Mouse (Mus musculus): Measurements from ENCODE around the gene Plac9a. TPM values are rescaled to one million over a fixed set of nuclear protein-coding genes. Genes with fewer than 3 reads are reported as not detected.

The Plac9a gene
- polyA plus RNA-seq, 1 experiment, result 1.6 TPM

- TF ChIP-seq CTCF (IDR thresholded peaks at IDR 0.05; ENCODE audit: extremely low read depth, insufficient read depth, insufficient read length, insufficient replicate concordance) (no peak), POLR2A (IDR thresholded peaks at IDR 0.05; ENCODE audit: low read depth, low read length) (no peak)
- no peaks in the 10 kb centered on the region for H3K27me3 ChIP-seq (ENCODE audit: control insufficient read depth, insufficient read depth, low read length)
- DNase-seq (ENCODE audit: low read depth in 1 of 2, low spot score in 2 of 2), result peak in 1 of 2 experiments; percentile 15
- no peak overlapping the region for H3K4me3 ChIP-seq (ENCODE audit: extremely low read depth, insufficient read depth, insufficient read length)
- H3K36me3 ChIP-seq (ENCODE audit: control insufficient read depth, insufficient read depth, low read length), result no peaks in the 10 kb centered on the region
- 58% methylated on average over 3 of the region's 3 CpGs for WGBS
- H3K4me1 ChIP-seq (ENCODE audit: control insufficient read depth, insufficient read depth, insufficient read length), result peaks cover 36% of the 10 kb centered on the region; the same call in 1 of the 2 replicates
- H3K27ac ChIP-seq (ENCODE audit: insufficient read depth, low read length), result 0 out of 2 replicates have a peak overlapping the region, but pooled peaks have one; percentile 9
Observed at GRCm38 (mm10) chr14:25857168-25857621, 45.7 kb downstream of the Plac9a start.

- no peak for TF ChIP-seq CTCF (IDR thresholded peaks at IDR 0.05; ENCODE audit: extremely low read depth, insufficient read depth, insufficient read length, insufficient replicate concordance)
- no peak for TF ChIP-seq POLR2A (IDR thresholded peaks at IDR 0.05; ENCODE audit: low read depth, low read length)
- H3K36me3 ChIP-seq (ENCODE audit: control insufficient read depth, insufficient read depth, low read length), result no peaks in the 10 kb centered on the region
- WGBS, result 24% methylated on average over 8 of the region's 8 CpGs
- no peaks in the 10 kb centered on the region for H3K27me3 ChIP-seq (ENCODE audit: control insufficient read depth, insufficient read depth, low read length)
- peaks cover 36% of the 10 kb centered on the region; the same call in 1 of the 2 replicates for H3K4me1 ChIP-seq (ENCODE audit: control insufficient read depth, insufficient read depth, insufficient read length)
- no peak overlapping the region; the same call in 1 of the 2 replicates for H3K27ac ChIP-seq (ENCODE audit: insufficient read depth, low read length)
- DNase-seq (ENCODE audit: low read depth in 1 of 2, low spot score in 2 of 2), result peak in 1 of 2 experiments; percentile 32
- no peak overlapping the region for H3K4me3 ChIP-seq (ENCODE audit: extremely low read depth, insufficient read depth, insufficient read length)
Observed at GRCm38 (mm10) chr14:25855241-25855885, 47.5 kb downstream of the Plac9a start.

GRCm38 (mm10) chr14:25853717-25854452 lies 49.0 kb downstream of the Plac9a start:
- Histone ChIP-seq H3K4me1 (ENCODE audit: control insufficient read depth, insufficient read depth, insufficient read length) (peaks cover 36% of the 10 kb centered on the region; the same call in 1 of the 2 replicates), H3K4me3 (ENCODE audit: extremely low read depth, insufficient read depth, insufficient read length) (no peak overlapping the region), H3K27me3 (ENCODE audit: control insufficient read depth, insufficient read depth, low read length) (no peaks in the 10 kb centered on the region), H3K36me3 (ENCODE audit: control insufficient read depth, insufficient read depth, low read length) (no peaks in the 10 kb centered on the region), H3K27ac (ENCODE audit: insufficient read depth, low read length) (no peak overlapping the region)
- no peak for DNase-seq (ENCODE audit: low read depth in 1 of 2, low spot score in 2 of 2)
- 84% methylated on average over 16 of the region's 16 CpGs for WGBS
- TF ChIP-seq CTCF (IDR thresholded peaks at IDR 0.05; ENCODE audit: extremely low read depth, insufficient read depth, insufficient read length, insufficient replicate concordance) (no peak), POLR2A (IDR thresholded peaks at IDR 0.05; ENCODE audit: low read depth, low read length) (no peak)

- no peaks in the 10 kb centered on the region for H3K36me3 ChIP-seq (ENCODE audit: control insufficient read depth, insufficient read depth, low read length)
- H3K27ac ChIP-seq (ENCODE audit: insufficient read depth, low read length), result no peak overlapping the region
- H3K27me3 ChIP-seq (ENCODE audit: control insufficient read depth, insufficient read depth, low read length), result no peaks in the 10 kb centered on the region
- 85% methylated on average over 6 of the region's 6 CpGs for WGBS
- TF ChIP-seq CTCF (IDR thresholded peaks at IDR 0.05; ENCODE audit: extremely low read depth, insufficient read depth, insufficient read length, insufficient replicate concordance), result no peak
- no peak for TF ChIP-seq POLR2A (IDR thresholded peaks at IDR 0.05; ENCODE audit: low read depth, low read length)
- H3K4me3 ChIP-seq (ENCODE audit: extremely low read depth, insufficient read depth, insufficient read length), result no peak overlapping the region
- peaks cover 34% of the 10 kb centered on the region; the same call in 1 of the 2 replicates for H3K4me1 ChIP-seq (ENCODE audit: control insufficient read depth, insufficient read depth, insufficient read length)
- DNase-seq (ENCODE audit: low read depth in 1 of 2, low spot score in 2 of 2), result no peak
Observed at GRCm38 (mm10) chr14:25853295-25853694, 49.6 kb downstream of the Plac9a start.

GRCm38 (mm10) chr14:25852121-25852561 lies 50.8 kb downstream of the Plac9a start:
- no peaks in the 10 kb centered on the region for H3K27me3 ChIP-seq (ENCODE audit: control insufficient read depth, insufficient read depth, low read length)
- no peak for TF ChIP-seq POLR2A (IDR thresholded peaks at IDR 0.05; ENCODE audit: low read depth, low read length)
- TF ChIP-seq CTCF (IDR thresholded peaks at IDR 0.05; ENCODE audit: extremely low read depth, insufficient read depth, insufficient read length, insufficient replicate concordance), result no peak
- DNase-seq (ENCODE audit: low read depth in 1 of 2, low spot score in 2 of 2), result no peak
- H3K4me3 ChIP-seq (ENCODE audit: extremely low read depth, insufficient read depth, insufficient read length), result no peak overlapping the region
- H3K4me1 ChIP-seq (ENCODE audit: control insufficient read depth, insufficient read depth, insufficient read length), result peaks cover 28% of the 10 kb centered on the region; the same call in 1 of the 2 replicates
- H3K27ac ChIP-seq (ENCODE audit: insufficient read depth, low read length), result no peak overlapping the region
- WGBS, result 90% methylated on average over 11 of the region's 11 CpGs
- no peaks in the 10 kb centered on the region for H3K36me3 ChIP-seq (ENCODE audit: control insufficient read depth, insufficient read depth, low read length)

- Histone ChIP-seq H3K27me3 (ENCODE audit: control insufficient read depth, insufficient read depth, low read length) (no peaks in the 10 kb centered on the region), H3K4me1 (ENCODE audit: control insufficient read depth, insufficient read depth, insufficient read length) (peaks cover 20% of the 10 kb centered on the region; the same call in 1 of the 2 replicates), H3K27ac (ENCODE audit: insufficient read depth, low read length) (no peak overlapping the region), H3K4me3 (ENCODE audit: extremely low read depth, insufficient read depth, insufficient read length) (no peak overlapping the region), H3K36me3 (ENCODE audit: control insufficient read depth, insufficient read depth, low read length) (no peaks in the 10 kb centered on the region)
- WGBS, result 89% methylated on average over 6 of the region's 6 CpGs
- no peak for DNase-seq (ENCODE audit: low read depth in 1 of 2, low spot score in 2 of 2)
- no peak for TF ChIP-seq CTCF (IDR thresholded peaks at IDR 0.05; ENCODE audit: extremely low read depth, insufficient read depth, insufficient read length, insufficient replicate concordance)
- no peak for TF ChIP-seq POLR2A (IDR thresholded peaks at IDR 0.05; ENCODE audit: low read depth, low read length)
Observed at GRCm38 (mm10) chr14:25851189-25851588, 51.7 kb downstream of the Plac9a start.

Data from spleen, adult 2 months (tissue).